Mouse (Mus musculus): ENCODE measurements around the gene Dgkq. TPM values are rescaled to one million over a fixed set of nuclear protein-coding genes. Genes with fewer than 3 reads are reported as not detected.
"Not testable (repeated sequence)": the region's sequence is repeated elsewhere in the genome, so short reads cannot be mapped to it uniquely, and the experiment has no call there.

Gene Dgkq
- total RNA-seq, 2 experiments from 2014 or later, result 58.9 to 59.7 TPM

GRCm38 (mm10) chr5:108653341-108653740, 16.1 kb downstream of the Dgkq start:
- H3K27ac ChIP-seq, result no peak overlapping the region
- no peak for DNase-seq (ENCODE audit: extremely low spot score in 1 of 2, low spot score in 2 of 2)
- TF ChIP-seq CTCF (IDR thresholded peaks at IDR 0.05), result no peak
- no peak overlapping the region for H3K4me3 ChIP-seq
- intact Hi-C loops (cut with DNase I), result loop anchor here (5.0 to 10.0 kb wide), 2 partner anchors 226 to 1451 kb away; partner anchors contain the start of gene Gtpbp6

- Histone ChIP-seq H3K4me3 (no peak overlapping the region), H3K27ac (no peak overlapping the region)
- DNase-seq (ENCODE audit: extremely low spot score in 1 of 2, low spot score in 2 of 2), result no peak
- TF ChIP-seq CTCF (IDR thresholded peaks at IDR 0.05), result peak; percentile 73
- intact Hi-C loops (cut with DNase I), result loop anchor here (5.0 to 10.0 kb wide), 2 partner anchors 225 to 1453 kb away; partner anchors contain the start of gene Gtpbp6
Measured at GRCm38 (mm10) chr5:108651823-108652222, 17.6 kb downstream of the Dgkq start.

GRCm38 (mm10) chr5:108651136-108651720, 18.2 kb downstream of the Dgkq start:
- Histone ChIP-seq H3K27ac (no peak overlapping the region), H3K4me3 (no peak overlapping the region)
- DNase-seq (ENCODE audit: extremely low spot score in 1 of 2, low spot score in 2 of 2), result no peak
- no peak for TF ChIP-seq CTCF (IDR thresholded peaks at IDR 0.05)
- intact Hi-C loops (cut with DNase I), result loop anchor here (5.0 to 10.0 kb wide), 2 partner anchors 224 to 1454 kb away; partner anchors contain the start of gene Gtpbp6

GRCm38 (mm10) chr5:108650341-108650740, 19.1 kb downstream of the Dgkq start:
- intact Hi-C loops (cut with DNase I), result loop anchor here (5.0 to 10.0 kb wide), 2 partner anchors 223 to 1454 kb away; partner anchors contain the start of gene Gtpbp6
- no peak overlapping the region for H3K4me3 ChIP-seq
- H3K27ac ChIP-seq, result no peak overlapping the region
- no peak for TF ChIP-seq CTCF (IDR thresholded peaks at IDR 0.05)
- no peak for DNase-seq (ENCODE audit: extremely low spot score in 1 of 2, low spot score in 2 of 2)

- no peak for TF ChIP-seq CTCF (IDR thresholded peaks at IDR 0.05)
- intact Hi-C loops (cut with DNase I), result no loop called here
Measured at GRCm38 (mm10) chr5:108648937-108649576, 20.4 kb downstream of the Dgkq start.

GRCm38 (mm10) chr5:108647820-108648465, 21.5 kb downstream of the Dgkq start:
- no peak for TF ChIP-seq CTCF (IDR thresholded peaks at IDR 0.05)
- Histone ChIP-seq H3K27ac (no peak overlapping the region), H3K4me3 (no peak overlapping the region)
- intact Hi-C loops (cut with DNase I), result no loop called here
- no peak for DNase-seq (ENCODE audit: extremely low spot score in 1 of 2, low spot score in 2 of 2)

More at GRCm38 (mm10) chr5:108648937-108649576, 20.4 kb downstream of the Dgkq start:
- no peak for DNase-seq (ENCODE audit: extremely low spot score in 1 of 2, low spot score in 2 of 2)
- no peak overlapping the region for H3K27ac ChIP-seq
- no peak overlapping the region for H3K4me3 ChIP-seq

GRCm38 (mm10) chr5:108647311-108647710, 22.2 kb downstream of the Dgkq start:
- TF ChIP-seq CTCF (IDR thresholded peaks at IDR 0.05), result no peak
- no peak for DNase-seq (ENCODE audit: extremely low spot score in 1 of 2, low spot score in 2 of 2)
- H3K4me3 ChIP-seq, result no peak overlapping the region
- H3K27ac ChIP-seq, result no peak overlapping the region
- intact Hi-C loops (cut with DNase I), result no loop called here

- intact Hi-C loops (cut with DNase I), result no loop called here
- TF ChIP-seq CTCF (IDR thresholded peaks at IDR 0.05), result no peak
- peak overlapping the region; percentile 55; the same call in 1 of the 2 replicates for H3K27ac ChIP-seq
- DNase-seq (ENCODE audit: extremely low spot score in 1 of 2, low spot score in 2 of 2), result no peak
- H3K4me3 ChIP-seq, result no peak overlapping the region
Measured at GRCm38 (mm10) chr5:108646343-108646660, 23.2 kb downstream of the Dgkq start.

GRCm38 (mm10) chr5:108645651-108646342, 23.7 kb downstream of the Dgkq start:
- peak overlapping the region; percentile 55; the same call in 1 of the 2 replicates for H3K27ac ChIP-seq
- intact Hi-C loops (cut with DNase I), result no loop called here
- no peak for DNase-seq (ENCODE audit: extremely low spot score in 1 of 2, low spot score in 2 of 2)
- H3K4me3 ChIP-seq, result no peak overlapping the region
- peak; percentile 29 for TF ChIP-seq CTCF (IDR thresholded peaks at IDR 0.05)

GRCm38 (mm10) chr5:108643674-108644073, 25.8 kb downstream of the Dgkq start:
- no peak overlapping the region for H3K27ac ChIP-seq
- no peak for DNase-seq (ENCODE audit: extremely low spot score in 1 of 2, low spot score in 2 of 2)
- intact Hi-C loops (cut with DNase I), result no loop called here
- TF ChIP-seq CTCF (IDR thresholded peaks at IDR 0.05), result no peak
- no peak overlapping the region for H3K4me3 ChIP-seq

GRCm38 (mm10) chr5:108636172-108636571, 33.3 kb downstream of the Dgkq start:
- DNase-seq (ENCODE audit: extremely low spot score in 1 of 2, low spot score in 2 of 2), result no peak
- intact Hi-C loops (cut with DNase I), result no loop called here
- Histone ChIP-seq H3K27ac (no peak overlapping the region), H3K4me3 (no peak overlapping the region)
- no peak for TF ChIP-seq CTCF (IDR thresholded peaks at IDR 0.05)

- DNase-seq (ENCODE audit: extremely low spot score in 1 of 2, low spot score in 2 of 2); intact Hi-C loops (cut with DNase I): not testable (repeated sequence)
Measured at GRCm38 (mm10) chr5:108634088-108634487, 35.4 kb downstream of the Dgkq start.

More at GRCm38 (mm10) chr5:108634088-108634487, 35.4 kb downstream of the Dgkq start:
- not testable (repeated sequence) for H3K27ac ChIP-seq, H3K4me3 ChIP-seq
